Mouse (Mus musculus) cortical plate, adult 2 months (tissue): ENCODE measurements at regions not wholly inside any gene's neighbourhood (a gene's known extent, or its start where the extent isn't known, plus 50 kb on each side); places are given as distances from the start of the nearest gene placed in this dataset.

Experiments used
- H3K27ac ChIP-seq: fragments of 200-500 bp; 2 replicates; pipeline ENCODE4 v1.5.1; 2012; ENCODE audit warnings: low read length, control low read depth, inconsistent platforms; ENCODE audit not compliant: insufficient read depth
- H3K4me1 ChIP-seq: fragments of 200-500 bp; 2 replicates; pipeline ENCODE4 v1.6.1; 2011; ENCODE audit warnings: low read length; ENCODE audit not compliant: control insufficient read depth, insufficient read depth
- H3K4me3 ChIP-seq: fragments of 200-500 bp; 2 replicates; pipeline ENCODE4 v1.5.1; 2011; ENCODE audit warnings: mild to moderate bottlenecking, low read length, control low read depth; ENCODE audit not compliant: insufficient read depth
- CTCF ChIP-seq: fragments of 200-500 bp; IDR thresholded peaks from 2 replicates; pipeline ENCODE4 v1.5.1; 2011; ENCODE audit warnings: mild to moderate bottlenecking, control low read depth, low read length; ENCODE audit not compliant: insufficient read depth; ENCODE audit errors: extremely low read depth
- POLR2A ChIP-seq: fragments of 200-500 bp; IDR thresholded peaks from 2 replicates; pipeline ENCODE4 v1.6.1; 2011; ENCODE audit warnings: mild to moderate bottlenecking, low read length, control low read depth; ENCODE audit not compliant: insufficient read depth; ENCODE audit errors: extremely low read depth

GRCm38 (mm10) chr6:140342881-140343280 is 81.0 kb upstream of the Plekha5 start:
- Histone ChIP-seq H3K4me3 (no peak overlapping the region), H3K4me1 (no peaks in the 10 kb centered on the region), H3K27ac (no peak overlapping the region)
- TF ChIP-seq CTCF: no peak
- TF ChIP-seq POLR2A: no peak

GRCm38 (mm10) chr6:140339731-140340130 is 84.1 kb upstream of the Plekha5 start:
- TF ChIP-seq CTCF: no peak
- no peak for TF ChIP-seq POLR2A
- H3K4me3 ChIP-seq: no peak overlapping the region

DNA sequence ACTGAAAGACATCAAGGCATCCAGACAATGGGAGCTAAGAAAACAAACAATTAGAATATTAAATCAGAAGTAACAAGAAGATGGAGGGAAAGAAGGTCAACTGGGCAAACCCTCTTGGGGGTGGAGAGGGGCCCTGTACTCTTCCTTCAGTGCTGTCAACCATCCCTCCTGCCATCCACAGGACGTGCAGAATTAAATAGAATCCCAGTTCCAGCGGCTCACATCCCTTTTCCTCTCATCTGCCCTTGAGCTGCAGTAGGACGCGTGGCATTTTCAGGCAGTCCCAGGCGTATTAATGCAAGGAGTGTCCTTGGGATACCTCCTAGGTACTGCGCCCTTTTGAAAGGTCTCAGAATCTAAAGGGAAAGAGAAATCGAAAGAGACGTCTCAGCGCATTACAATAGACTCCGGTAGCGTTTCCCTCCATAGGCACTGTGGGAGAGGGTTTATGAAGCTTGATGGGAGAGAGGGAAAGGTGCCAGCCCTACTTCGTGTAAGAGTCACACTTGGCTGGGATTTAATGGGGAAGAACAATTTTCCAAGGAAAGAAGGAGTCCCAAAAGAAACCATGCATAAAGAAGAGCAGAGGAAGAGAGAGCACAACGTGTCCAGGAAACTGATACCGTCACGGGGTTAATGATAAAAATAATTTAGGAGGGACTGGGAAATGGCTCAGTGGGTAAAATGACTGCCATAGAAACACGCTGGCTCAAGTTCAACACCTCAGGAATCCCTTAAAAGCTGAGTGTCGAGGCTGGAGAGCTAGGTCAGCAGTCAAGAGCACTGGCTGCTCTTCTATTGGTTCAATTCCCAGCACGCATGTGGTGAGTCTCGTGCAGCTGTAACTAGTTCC is 85.7 kb upstream of the Plekha5 start:
- Histone ChIP-seq H3K27ac (no peak overlapping the region), H3K4me1 (no peaks in the 10 kb centered on the region), H3K4me3 (peak overlapping the region; percentile 23; the same call in 1 of the 2 replicates)
- TF ChIP-seq CTCF (no peak), POLR2A (no peak)

More at GRCm38 (mm10) chr6:140339731-140340130, 84.1 kb upstream of the Plekha5 start:
- H3K4me1 ChIP-seq: no peaks in the 10 kb centered on the region
- no peak overlapping the region for H3K27ac ChIP-seq

DNA sequence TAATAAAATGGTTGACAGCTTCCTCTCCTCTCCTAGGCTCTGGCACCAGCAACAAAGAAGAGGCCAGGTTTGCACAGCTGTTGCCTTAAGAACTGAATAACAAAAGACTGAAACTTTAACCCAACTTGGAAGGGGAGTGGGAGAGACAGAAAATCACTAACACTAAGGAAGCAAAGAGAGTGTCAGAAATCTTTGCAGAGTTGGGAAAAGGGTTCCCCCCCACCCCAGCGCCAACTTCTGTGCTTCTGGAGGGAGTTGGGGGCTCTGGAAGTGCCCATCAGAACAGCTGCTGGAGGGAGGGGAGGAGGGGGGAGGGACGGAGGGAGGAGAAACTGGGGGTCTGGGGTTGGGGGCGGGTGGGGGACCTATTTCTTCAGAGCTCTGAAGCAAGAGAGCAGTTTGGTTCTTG is 86.8 kb upstream of the Plekha5 start:
- no peaks in the 10 kb centered on the region for H3K4me1 ChIP-seq
- no peak overlapping the region for H3K27ac ChIP-seq
- H3K4me3 ChIP-seq: no peak overlapping the region
- TF ChIP-seq POLR2A (no peak), CTCF (no peak)

GRCm38 (mm10) chr6:140336414-140336941 is 87.4 kb upstream of the Plekha5 start:
- H3K4me1 ChIP-seq: no peaks in the 10 kb centered on the region
- H3K27ac ChIP-seq: no peak overlapping the region
- no peak overlapping the region for H3K4me3 ChIP-seq
- TF ChIP-seq CTCF (no peak), POLR2A (no peak)

DNA sequence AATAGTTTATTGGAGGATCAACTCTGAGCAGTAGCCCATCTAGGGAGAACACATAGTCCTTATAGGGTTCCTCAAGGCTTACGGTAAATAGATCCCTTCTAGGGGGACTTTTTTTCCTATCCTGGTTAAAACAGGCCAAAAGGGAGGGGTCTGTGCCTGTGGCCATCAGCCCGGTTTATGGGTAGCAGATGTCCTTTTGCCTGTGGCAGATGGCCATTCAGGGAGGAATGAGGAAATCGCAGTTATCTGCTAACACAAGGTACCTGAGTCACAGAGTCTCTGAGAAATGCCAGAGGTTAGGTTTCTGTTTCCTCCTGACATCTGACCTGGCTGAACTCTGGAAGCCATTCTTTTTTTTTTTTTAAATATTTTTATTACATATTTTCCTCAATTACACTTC is 90.5 kb upstream of the Plekha5 start:
- H3K27ac ChIP-seq: no peak overlapping the region
- no peak overlapping the region for H3K4me3 ChIP-seq
- TF ChIP-seq POLR2A (no peak), CTCF (no peak)
- no peaks in the 10 kb centered on the region for H3K4me1 ChIP-seq

DNA sequence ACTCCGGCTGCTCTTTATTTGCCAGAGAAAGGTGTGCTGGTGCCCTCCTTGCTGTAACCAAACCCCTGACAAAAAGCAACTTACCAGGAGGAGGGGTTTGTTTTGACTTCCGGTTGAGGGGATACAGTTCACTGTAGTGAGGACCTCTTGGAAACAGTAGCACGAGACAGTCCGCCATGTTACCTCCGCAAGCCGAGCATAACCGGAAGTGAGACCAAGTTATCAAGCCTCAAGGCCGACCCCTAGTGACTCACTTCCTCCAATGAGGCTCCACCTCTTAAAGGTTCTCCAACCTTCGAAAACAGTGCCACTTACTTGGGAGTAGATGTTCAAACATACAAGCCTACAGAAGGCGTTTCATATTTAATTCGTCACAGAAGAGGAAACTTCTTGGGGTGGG is 115.2 kb upstream of the Plekha5 start:
- Histone ChIP-seq H3K4me3 (no peak overlapping the region), H3K4me1 (no peaks in the 10 kb centered on the region), H3K27ac (no peak overlapping the region)
- TF ChIP-seq POLR2A (no peak), CTCF (no peak)

GRCm38 (mm10) chr6:140306811-140307558 is 116.9 kb upstream of the Plekha5 start:
- H3K4me3 ChIP-seq: no peak overlapping the region
- H3K4me1 ChIP-seq: no peaks in the 10 kb centered on the region
- H3K27ac ChIP-seq: no peak overlapping the region
- TF ChIP-seq POLR2A (no peak), CTCF (no peak)

GRCm38 (mm10) chr6:140304105-140304504 is 119.7 kb upstream of the Plekha5 start:
- no peaks in the 10 kb centered on the region for H3K4me1 ChIP-seq
- no peak for TF ChIP-seq POLR2A
- TF ChIP-seq CTCF: no peak
- H3K27ac ChIP-seq: no peak overlapping the region
- H3K4me3 ChIP-seq: no peak overlapping the region
